Mouse (Mus musculus) regulatory T cell (primary cell): Measurements from ENCODE around the gene Prkaa2.

ENCODE experiments used
- in situ Hi-C: fragments of 300-600 bp; cut with MboI, MseI; formaldehyde crosslinking; loops from one replicate; pipeline ENCODE4 v1.15.1; 2025; ENCODE audit warnings: high pct_unique_total_duplicates

The Prkaa2 gene

DNA sequence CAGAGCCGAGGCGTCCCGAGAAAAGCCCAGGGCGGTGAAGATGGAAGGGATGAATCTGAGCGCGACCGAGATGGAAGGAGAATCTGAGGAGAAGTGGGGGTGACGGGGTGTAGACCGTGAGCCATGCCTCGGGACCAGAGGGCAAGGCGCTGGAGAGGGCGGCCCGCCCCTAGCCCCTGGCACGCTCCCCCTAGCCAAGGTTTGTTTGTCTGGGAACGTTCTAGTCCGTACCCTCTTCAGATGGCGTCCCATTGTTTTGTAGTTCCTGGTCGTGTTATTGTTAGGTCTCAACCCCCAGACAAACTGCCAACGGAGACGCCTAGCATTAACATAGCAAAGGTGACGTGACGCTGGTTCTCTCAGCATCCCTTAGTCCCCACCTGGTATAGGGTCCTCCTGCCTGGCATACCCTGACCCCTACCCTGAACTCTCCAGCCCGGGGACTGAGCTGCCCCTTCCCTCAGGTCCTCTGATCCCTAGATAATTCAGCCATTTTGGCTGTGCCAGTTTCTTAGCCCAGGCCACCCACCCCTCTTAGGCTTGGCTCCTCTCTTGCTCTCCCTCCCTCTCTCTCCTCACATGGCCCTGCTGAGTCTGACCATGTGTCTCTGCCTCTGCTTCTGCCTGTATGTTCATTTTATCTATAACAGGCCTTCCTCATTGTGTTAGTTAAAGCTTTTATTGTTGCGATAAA lies 447 bp upstream of the Prkaa2 start:
- in situ Hi-C loops: loop anchor here (25.0 kb wide), 1 partner anchor 1798 kb away; the partner anchor contains the start of gene Oma1

DNA sequence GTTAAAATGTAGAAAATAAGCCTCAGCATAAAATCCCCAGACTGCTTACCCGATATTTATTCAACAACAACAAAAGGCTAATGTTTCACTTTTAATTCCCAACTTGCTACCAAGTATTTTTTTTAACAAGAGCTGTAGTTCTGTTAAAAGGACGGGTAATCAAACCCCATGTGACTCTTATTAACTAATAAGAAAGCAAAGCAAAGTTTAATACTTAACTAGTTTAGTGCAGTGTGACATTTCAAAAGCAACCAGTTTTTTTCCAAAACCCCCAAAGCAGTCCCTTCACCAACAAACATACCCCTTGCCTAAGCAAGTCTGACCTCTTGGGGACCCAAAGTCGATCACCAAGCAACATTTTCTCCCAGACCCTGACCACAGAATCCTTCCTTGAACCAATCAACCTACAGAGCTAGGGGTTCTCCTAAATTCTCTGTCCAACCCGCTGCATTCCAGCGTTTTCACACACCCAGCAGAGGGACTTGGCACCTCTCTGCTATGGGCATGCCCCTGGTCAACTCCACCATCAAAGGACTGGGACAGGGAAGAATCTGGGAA lies 970 bp downstream of the Prkaa2 start:
- in situ Hi-C loops: loop anchor here (25.0 kb wide), 1 partner anchor 1796 kb away; the partner anchor contains the start of gene Oma1

DNA sequence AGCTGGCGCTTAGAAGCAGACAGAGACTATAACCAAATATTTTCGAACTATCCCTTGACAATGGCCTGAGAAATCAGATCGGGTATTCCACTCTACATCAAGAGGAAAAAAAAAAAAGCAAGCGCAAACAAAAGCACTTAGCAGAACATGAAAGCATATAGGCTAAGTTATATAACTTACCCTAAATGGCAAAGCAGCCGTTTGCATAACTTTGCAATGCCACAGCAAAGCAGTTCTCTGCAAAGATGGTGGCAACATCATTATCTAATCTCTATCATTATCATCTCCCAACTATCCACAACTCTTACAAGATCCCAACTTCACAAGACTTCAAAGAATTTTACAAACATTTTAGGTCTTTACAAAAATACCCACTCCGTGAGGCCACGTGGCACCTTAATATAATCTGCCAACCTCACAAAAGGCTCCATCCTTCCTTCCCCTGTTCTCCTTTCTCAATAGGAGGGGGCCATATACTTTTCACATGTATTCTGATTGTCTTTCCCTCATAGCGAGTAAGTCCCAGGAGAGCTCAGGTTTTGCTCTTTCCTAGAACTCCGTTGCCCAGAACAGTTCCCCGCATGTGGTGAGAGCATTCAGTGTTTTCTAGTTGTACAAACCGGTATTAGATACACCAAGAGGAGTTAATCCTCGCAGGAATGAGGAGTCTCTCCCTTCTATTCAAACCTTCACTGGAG lies 1.6 kb downstream of the Prkaa2 start:
- in situ Hi-C loops: loop anchor here (25.0 kb wide), 1 partner anchor 1796 kb away; the partner anchor contains the start of gene Oma1

DNA sequence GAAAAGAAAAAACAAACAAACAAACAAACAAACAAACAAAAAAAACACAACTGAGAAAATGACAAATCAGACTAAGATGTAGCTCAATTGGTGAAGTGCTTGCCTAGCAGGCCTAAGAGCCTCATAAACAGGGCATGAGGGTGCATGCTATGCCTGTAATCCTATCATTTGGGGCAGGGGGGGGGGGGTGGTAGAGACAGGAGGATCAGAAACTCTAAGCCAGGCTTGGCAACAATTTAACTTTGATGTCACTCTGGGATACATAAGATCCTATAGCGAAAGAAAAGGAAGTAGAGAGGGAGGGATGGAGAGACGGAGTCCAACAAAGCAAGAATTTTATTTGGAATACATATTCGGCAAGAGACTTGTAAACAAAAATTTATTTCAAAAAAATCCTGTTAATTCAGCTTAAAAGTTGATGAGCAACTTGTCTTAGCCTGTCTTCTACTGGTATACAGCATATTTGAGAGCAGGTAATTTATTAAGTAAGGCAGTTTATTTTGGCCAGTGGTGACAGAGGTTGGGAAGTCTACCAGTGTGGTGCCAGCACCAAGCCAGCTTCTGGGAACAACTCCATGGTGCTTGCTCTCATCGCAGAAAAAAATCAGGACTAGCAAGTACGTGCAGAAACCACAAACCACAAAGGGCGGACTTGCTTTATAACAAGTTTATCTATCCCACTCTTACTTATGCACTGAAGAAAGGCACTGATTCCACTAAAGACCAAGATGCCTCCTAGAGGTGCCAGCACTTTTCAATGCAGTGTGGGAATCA lies 5.4 kb downstream of the Prkaa2 start:
- in situ Hi-C loops: loop anchor here (25.0 kb wide), 1 partner anchor 1792 kb away; the partner anchor contains the start of gene Oma1

DNA sequence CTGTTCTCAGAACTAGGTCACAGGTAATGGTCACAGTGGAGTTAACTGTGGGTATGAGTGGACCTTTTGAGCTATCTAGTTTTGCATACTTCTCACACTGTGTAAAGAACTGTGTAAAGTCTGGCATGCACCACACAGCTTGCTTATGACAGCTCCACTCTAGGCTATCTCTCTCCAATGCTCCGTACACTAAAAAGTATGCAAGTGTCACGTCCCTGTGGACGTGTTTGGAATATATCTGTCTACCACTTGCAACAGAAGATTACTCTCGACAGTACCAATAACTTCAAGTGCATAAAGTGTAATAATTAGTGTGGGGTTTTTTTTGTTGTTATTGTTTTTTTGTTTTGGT lies 8.4 kb downstream of the Prkaa2 start:
- in situ Hi-C loops: loop anchor here (25.0 kb wide), 1 partner anchor 1789 kb away; the partner anchor contains the start of gene Oma1

DNA sequence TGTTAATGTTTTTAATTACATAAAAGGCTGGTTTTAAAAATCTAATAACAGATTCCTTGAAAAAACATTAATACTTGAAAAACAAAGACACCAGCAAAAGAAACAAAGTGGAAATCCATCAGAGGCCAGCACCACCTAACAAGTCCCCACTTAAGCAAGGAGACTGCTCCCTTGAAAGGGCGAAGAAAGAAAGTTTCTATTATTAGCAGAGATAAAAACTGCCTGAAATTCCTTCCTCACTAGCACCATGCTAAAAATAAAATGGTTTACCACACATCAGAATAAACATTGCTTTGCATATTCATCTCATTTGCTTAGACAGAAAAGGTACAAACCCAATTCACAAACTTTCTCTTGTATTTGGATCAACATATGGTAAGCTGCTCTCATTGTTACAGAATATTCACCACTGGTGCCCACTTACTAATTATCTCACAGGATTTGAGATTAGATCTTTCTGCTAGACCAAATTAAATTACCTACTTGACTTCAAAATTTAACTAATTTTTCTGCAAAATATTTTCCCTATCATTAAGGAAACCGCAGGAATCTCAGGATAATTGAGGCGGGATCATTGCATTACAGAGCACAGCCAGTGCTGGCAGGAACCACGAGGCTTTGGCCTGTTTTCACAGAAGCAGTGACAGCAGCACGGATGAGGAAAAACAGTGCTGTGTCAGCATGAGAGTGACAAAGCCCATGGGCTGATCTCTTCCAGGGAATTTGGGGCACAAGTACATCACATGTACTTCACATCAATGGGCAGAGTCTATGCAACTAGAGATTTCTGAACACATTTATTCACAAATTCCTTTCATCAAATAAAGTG lies 9.0 kb downstream of the Prkaa2 start:
- in situ Hi-C loops: loop anchor here (25.0 kb wide), 1 partner anchor 1788 kb away; the partner anchor contains the start of gene Oma1

DNA sequence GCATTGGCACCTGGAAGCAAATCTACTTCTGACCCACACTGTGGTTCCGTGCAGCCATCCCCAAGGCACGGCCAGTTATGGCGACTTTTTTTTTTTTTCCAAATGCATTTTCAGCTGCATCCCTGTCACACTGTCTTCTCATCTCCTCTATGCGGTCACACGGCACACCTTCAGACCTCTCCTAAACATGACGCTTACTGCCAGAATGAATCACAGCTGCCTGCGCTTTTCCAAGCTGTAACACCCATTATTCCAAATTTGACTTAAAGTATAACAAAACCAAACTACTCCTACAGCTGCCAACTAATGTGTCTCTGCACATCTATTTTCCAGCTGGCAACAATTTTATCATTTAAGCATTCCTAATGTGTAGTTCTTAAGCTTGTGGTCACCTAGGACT lies 11.0 kb downstream of the Prkaa2 start:
- in situ Hi-C loops: no loop called here

DNA sequence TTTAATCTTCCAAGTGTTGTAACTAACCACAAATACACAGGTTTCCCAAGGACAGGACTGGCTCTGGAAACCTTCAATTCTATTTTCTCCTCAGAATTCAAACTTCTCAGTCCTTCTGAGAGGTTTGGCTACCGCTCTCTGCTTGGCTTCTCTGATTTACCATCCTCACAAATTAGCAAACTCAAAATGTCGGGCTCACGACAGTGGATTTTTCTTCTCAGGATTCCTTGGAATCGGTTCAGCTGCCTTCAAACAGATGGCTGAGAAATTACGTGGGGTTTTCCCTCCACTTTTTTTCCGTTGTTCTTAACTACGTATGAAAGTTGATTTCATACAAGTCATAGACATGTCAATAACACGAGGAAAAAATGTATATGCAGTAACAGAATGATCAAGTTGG lies 11.5 kb downstream of the Prkaa2 start:
- in situ Hi-C loops: no loop called here

DNA sequence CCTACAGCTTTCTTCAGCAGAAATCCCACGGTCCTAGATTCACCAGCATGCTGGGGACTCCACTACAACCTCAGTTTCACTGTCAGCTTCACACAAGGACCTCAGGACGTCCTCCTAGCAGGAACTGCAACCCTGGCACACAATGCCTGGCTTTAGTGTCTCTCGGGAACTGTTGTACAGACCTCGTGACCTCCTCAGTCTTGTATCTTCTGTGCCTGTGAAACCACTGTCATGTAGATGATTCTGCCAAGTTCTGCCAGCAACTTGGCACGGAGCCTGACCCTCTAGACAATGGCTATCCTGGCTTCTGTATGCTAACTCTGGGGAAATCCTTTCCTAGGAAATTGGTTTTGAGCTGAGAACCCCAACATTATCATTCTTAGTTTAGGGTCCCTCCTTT lies 14.4 kb downstream of the Prkaa2 start:
- in situ Hi-C loops: no loop called here

DNA sequence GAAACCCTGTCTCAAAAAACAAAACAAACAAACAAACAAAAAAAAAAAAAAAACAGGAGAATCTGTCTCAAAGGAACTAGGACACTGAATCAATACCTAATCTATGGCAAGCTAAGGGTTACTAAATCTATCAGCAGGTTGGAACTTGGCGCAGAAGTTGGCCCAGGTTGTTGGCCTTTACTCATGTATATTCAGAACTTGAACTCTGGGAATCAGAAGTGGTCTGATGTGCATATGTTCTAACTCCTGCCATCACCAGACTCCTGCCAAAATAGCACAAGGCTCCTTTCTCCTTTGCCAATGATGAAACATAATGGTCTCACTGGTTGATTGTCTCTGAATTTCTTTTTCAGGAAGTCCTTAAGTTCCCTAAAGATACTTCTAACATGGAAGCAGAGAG lies 15.7 kb downstream of the Prkaa2 start:
- in situ Hi-C loops: no loop called here

DNA sequence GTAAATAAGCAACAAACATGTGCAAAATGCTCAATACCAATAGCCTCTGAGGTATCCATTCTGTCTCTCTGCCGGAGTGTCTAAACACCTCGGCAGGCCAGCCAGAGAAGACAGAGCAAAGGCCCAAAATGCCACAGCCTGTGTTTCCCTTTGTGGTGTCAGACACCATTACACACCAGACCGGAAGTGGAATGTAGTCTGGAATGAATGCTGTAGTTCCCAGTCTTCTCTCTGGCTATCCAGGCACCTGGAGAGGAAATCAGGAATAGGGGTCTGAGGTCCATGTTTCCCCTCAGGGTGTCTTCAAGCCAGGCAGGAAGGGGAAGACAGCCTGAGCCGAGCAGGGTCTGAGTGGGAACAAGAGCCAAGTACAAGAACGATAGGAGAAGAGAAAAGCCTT lies 19.3 kb downstream of the Prkaa2 start:
- in situ Hi-C loops: no loop called here

DNA sequence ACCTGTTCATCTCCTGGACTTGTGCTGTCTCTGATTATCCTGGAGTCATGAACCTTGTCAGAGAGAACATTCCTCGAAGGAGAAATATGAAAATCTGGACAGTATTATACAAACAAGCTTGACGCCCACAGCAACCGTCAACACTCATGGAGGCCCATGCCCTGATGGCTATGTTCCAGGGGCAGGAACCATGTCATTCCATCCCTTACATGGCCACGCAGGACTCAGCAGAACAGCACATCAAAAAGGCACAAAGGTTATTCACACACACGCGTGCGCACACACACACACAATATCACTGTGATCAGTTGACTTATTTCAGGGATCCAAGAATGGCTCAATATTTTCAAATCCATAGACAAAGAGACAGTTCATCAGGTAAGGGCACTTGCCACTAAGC lies 20.3 kb downstream of the Prkaa2 start:
- in situ Hi-C loops: no loop called here

DNA sequence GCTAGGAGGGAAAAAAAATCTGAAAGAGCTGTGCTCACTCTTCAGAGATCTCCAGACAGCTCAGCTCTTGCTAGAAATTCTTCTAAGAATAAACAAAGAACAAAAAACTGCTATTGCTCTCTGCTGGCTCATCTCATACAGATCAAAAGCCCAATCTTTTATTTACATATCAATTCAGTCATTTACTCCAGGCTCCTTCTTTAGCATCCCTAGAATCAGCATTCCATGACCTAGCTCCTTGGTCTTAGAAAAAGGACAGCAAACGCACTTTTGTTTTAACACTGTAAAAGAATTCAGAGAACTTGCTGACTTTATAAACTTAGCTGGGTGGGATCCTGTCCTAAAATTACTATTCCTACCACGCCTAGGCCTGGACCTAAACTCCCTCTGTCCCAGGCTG lies 21.0 kb downstream of the Prkaa2 start:
- in situ Hi-C loops: no loop called here

DNA sequence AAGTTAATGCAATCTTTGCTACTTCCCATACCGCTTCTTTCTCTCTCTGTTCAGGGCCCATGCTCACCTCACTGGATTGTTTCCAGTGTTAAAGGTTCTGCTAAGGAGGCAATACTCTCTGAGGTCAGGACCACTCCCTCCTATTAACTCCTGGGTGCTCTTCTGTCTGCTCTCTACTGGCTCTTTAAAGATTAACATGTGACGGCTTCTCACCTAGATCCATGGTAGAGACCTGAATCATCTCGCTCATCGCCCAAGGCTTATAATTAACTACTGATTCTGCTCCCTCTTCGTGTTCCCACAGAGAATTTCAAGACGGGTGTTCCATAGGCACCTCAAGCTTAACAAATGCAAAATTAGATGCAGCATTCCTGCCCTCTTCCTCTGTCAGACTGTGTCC lies 33.5 kb downstream of the Prkaa2 start:
- in situ Hi-C loops: no loop called here

DNA sequence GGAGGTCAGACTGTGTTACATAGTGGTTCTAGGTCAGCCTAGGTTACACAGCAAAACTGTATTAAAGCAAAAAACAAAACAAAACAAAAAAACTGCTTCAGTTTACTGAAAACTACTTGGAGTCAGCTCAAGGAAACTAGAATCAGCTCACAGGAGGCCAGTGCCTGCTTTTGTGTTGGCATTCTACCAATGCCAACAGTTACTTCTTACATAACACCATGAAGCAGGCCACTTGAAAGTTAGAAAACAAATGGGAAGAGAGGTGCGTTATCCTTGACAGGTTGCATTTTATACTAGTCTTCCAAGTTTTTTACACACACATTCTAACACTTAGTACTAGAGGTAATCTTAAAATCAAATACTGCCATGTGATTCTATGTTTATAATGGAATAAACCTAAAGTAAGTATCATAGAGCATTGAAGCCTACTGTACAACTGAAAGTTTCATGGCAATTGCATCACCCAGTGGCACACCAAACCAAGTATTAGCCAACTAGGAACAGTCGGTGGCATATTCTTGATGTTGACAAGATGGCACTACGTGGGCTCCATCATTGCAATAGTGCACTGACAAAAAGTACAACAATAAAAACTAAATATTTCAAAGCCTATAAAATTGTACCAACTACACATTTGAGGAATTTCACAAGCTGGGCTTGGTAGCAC lies 37.8 kb downstream of the Prkaa2 start:
- in situ Hi-C loops: no loop called here

DNA sequence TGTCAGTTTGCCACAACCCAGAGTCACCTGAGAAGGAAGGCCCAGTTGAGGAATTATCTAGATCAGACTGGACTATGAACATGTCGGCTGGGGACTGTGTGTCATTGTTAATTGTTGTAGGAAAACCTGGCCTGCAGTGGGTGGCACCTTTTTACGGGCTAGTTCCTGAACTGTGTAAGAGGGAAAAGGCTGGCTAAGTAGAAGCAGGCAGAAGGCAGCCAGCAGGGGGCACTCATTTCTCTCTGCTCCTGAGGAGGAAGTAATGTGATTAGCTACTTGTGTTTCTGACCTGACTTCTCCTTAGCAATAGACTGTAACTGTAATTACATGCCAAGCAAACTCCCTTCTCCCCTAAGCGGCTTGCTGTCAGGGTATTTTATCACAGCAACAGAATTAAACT lies 38.7 kb downstream of the Prkaa2 start:
- in situ Hi-C loops: no loop called here

DNA sequence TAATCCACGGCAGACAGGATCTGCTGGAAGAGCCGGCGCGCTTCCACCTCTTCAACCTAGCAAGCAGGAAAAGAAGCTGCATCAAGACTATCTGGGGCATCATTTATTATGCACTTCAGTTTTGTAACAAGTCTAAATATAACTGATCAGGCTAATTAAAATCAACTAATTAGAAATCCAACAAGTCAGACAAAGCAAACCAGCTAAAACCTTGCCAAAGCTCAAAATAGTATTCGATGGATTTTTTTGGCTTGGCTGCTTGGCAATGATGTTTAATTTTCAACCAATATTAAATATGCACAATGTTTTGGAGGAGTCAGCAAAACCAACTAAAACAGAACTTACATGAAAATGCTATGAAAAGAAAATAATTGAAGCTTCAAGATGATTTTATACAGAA lies 58.4 kb downstream of the Prkaa2 start:
- in situ Hi-C loops: no loop called here

DNA sequence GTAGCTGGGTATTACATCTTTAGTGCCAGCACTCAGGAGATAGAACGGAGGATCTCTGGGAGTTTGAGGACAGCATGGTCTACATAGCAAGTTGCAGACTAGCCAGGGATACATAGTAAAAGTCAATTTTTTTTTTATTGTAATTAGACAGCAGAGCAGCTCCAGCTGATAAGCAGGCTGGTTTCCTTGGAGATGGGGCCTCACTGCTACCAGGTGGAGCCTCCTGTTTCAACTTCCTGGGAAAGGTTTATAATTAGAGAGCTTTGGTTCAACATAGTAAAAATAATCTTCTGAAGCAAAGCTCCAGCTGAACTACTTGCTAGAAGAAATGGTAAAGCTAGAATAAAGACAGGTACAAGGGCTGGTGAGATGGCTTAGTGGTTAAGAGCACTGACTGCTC lies 59.6 kb downstream of the Prkaa2 start:
- in situ Hi-C loops: no loop called here

DNA sequence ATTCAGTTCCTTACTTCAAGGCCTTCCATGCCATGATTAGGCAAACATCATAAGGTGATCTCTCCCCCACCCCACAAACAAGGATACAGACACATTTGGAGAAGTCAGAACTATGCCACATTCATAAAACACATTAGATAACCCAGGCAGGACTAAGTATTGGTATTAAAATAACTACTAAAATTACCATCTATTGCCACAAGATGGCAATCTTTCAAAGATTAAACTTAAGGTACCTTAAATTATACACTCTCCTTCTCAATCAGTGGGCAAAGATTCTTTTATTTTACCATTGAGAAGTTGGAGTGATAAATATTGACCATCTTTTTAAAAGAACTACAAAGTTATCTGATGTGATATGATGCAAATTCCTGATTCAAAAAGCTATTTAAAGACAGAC lies 75.4 kb downstream of the Prkaa2 start:
- in situ Hi-C loops: no loop called here

DNA sequence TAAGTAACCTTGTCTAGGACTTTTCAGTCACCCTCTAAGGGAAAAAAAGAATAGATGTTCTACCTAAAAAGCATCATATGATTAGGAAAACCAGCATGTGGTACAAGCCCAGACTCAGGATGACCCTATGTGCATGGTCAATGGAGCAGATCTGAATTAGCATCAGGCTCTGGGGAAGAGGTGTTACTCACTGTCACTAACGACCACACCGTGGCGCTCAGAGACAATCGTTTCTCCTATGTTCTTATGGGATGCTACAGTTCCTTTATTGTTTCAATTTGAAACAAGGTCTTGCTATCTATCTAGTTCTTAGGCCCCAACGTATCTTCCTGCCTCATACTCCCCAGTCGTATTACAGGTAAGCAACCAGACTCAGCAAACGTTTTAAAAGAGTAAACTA lies 76.5 kb downstream of the Prkaa2 start:
- in situ Hi-C loops: no loop called here

DNA sequence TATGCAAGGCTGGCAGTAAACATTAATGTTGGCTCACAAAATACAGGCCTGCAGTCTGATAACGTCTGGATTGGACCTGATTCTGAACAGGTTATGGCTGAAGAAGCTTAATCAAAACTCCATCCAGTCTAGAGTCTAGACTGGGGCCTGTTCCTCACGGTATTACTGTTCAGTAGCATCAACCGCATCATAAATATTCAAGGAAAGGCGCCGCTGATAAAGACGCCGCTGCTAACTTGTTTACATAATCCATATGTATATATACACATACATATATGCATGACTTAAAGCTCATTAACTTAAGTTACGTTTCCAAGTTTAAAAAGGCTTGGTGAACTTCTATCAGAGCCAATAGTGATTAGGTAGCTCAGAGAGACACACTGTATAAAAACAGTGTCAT lies 78.6 kb downstream of the Prkaa2 start:
- in situ Hi-C loops: no loop called here
